Mouse (Mus musculus): ENCODE measurements at regions not wholly inside any gene's neighbourhood (a gene's known extent, or its start where the extent isn't known, plus 50 kb on each side); places are given as distances from the start of the nearest gene placed in this dataset.

DNA sequence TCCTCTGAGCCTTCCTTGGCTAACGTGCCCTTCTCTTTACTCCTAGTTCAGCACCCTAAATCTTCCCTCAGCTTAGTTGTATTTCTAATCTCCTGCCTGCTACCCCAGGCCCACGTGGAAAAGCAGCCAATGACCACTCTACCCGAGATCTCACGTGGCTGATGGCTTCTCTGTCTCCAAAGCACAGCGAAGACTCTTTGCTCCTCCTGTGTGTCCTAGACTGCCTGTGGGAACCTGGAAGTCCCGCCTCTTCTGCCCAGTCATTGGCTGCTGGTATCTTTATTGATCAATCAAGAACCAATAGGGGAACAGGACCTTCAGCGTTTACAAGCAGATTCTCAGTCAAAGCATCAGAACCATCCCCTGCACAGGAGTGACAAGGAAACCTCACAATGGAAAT, 54.8 kb downstream of the Gm19935 start:
- DNase-seq (ENCODE audit: low read depth in 3 of 3, low spot score in 3 of 3) (no peak), ATAC-seq (ENCODE audit: insufficient read depth) (no peak)
- Histone ChIP-seq H3K27me3 (ENCODE audit: control insufficient read depth, insufficient read depth, low read length) (no peaks in the 10 kb centered on the region), H3K27ac (no peak overlapping the region), H3K4me1 (replicated peaks; ENCODE audit: control insufficient read depth in 2 of 2, insufficient read depth in 2 of 2, low read length in 1 of 2) (no peaks in the 10 kb centered on the region), H3K4me3 (ENCODE audit: insufficient read depth in 1 of 2, low read depth in 2 of 2, low read length in 2 of 2) (no peak overlapping the region), H3K9ac (replicated peaks) (no peak overlapping the region), H3K36me3 (replicated peaks; ENCODE audit: control insufficient read depth, insufficient read depth, low read depth) (no peaks in the 10 kb centered on the region), H3K4me2 (ENCODE audit: low read depth) (no peak overlapping the region), H3K9me3 (ENCODE audit: control insufficient read depth, low read length) (no peaks in the 10 kb centered on the region)
- WGBS (ENCODE audit: insufficient replicate concordance), result 59% methylated on average over 7 of the region's 7 CpGs
- no peak for TF ChIP-seq CTCF (IDR thresholded peaks at IDR 0.05; ENCODE audit: low read depth)
- no peak for TF ChIP-seq EP300 (IDR thresholded peaks at IDR 0.05; ENCODE audit: low read depth)

DNA sequence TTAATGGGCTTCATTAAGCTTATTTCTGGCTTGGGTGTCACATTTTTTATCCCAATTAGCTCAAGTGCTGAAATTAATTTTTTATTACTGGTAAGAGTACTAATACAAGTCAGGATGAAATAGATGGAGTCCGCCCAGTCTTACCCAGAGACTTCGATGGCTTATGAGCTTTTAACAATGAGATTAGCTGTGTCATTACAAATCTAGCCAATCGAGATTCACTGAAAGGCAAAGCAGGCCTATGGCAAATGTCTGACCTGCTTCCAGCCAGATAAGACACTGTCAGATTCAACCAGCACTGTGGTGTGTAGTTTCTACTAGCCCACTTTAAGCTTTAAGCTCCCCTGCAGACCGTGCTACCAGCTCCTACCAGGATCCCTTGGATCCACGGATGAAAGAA, 55.2 kb downstream of the Gm19935 start:
- no peak for DNase-seq (ENCODE audit: low read depth in 3 of 3, low spot score in 3 of 3)
- H3K4me2 ChIP-seq (ENCODE audit: low read depth), result no peak overlapping the region
- ATAC-seq (ENCODE audit: insufficient read depth), result no peak
- H3K4me3 ChIP-seq (ENCODE audit: insufficient read depth in 1 of 2, low read depth in 2 of 2, low read length in 2 of 2), result no peak overlapping the region
- no peaks in the 10 kb centered on the region for H3K27me3 ChIP-seq (ENCODE audit: control insufficient read depth, insufficient read depth, low read length)
- no peaks in the 10 kb centered on the region for H3K4me1 ChIP-seq (replicated peaks; ENCODE audit: control insufficient read depth in 2 of 2, insufficient read depth in 2 of 2, low read length in 1 of 2)
- H3K27ac ChIP-seq, result no peak overlapping the region
- 67% methylated on average over 5 of the region's 5 CpGs for WGBS (ENCODE audit: insufficient replicate concordance)
- H3K9me3 ChIP-seq (ENCODE audit: control insufficient read depth, low read length), result no peaks in the 10 kb centered on the region
- H3K36me3 ChIP-seq (replicated peaks; ENCODE audit: control insufficient read depth, insufficient read depth, low read depth), result no peaks in the 10 kb centered on the region
- TF ChIP-seq EP300 (IDR thresholded peaks at IDR 0.05; ENCODE audit: low read depth), result no peak
- TF ChIP-seq CTCF (IDR thresholded peaks at IDR 0.05; ENCODE audit: low read depth), result no peak
- no peak overlapping the region for H3K9ac ChIP-seq (replicated peaks)

DNA sequence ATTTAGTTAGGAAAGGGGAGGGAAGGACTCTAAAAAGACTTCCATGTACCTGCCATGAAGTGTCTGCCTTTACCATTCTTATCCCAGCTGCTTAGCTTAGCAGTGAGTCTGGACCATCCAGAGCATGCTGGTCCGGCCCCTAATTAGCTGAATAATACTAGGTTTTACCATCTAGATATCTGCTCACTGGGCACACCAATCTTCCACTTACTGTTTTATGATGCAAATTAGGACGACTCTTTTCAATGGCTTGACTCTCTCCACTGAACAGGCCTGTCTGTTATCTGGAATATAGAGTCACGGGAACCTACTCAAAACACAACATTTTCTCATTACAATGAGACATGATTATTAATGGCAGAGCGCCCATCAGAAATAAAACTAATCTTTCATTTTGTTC, 55.7 kb downstream of the Gm19935 start:
- ATAC-seq (ENCODE audit: insufficient read depth) (no peak), DNase-seq (ENCODE audit: low read depth in 3 of 3, low spot score in 3 of 3) (no peak)
- H3K27me3 ChIP-seq (ENCODE audit: control insufficient read depth, insufficient read depth, low read length), result no peaks in the 10 kb centered on the region
- H3K4me3 ChIP-seq (ENCODE audit: insufficient read depth in 1 of 2, low read depth in 2 of 2, low read length in 2 of 2), result no peak overlapping the region
- WGBS (ENCODE audit: insufficient replicate concordance), result 61% methylated on average over 4 of the region's 4 CpGs
- no peak overlapping the region for H3K9ac ChIP-seq (replicated peaks)
- H3K36me3 ChIP-seq (replicated peaks; ENCODE audit: control insufficient read depth, insufficient read depth, low read depth), result no peaks in the 10 kb centered on the region
- no peaks in the 10 kb centered on the region for H3K4me1 ChIP-seq (replicated peaks; ENCODE audit: control insufficient read depth in 2 of 2, insufficient read depth in 2 of 2, low read length in 1 of 2)
- no peak overlapping the region for H3K4me2 ChIP-seq (ENCODE audit: low read depth)
- no peak overlapping the region for H3K27ac ChIP-seq
- TF ChIP-seq EP300 (IDR thresholded peaks at IDR 0.05; ENCODE audit: low read depth) (no peak), CTCF (IDR thresholded peaks at IDR 0.05; ENCODE audit: low read depth) (no peak)
- no peaks in the 10 kb centered on the region for H3K9me3 ChIP-seq (ENCODE audit: control insufficient read depth, low read length)

DNA sequence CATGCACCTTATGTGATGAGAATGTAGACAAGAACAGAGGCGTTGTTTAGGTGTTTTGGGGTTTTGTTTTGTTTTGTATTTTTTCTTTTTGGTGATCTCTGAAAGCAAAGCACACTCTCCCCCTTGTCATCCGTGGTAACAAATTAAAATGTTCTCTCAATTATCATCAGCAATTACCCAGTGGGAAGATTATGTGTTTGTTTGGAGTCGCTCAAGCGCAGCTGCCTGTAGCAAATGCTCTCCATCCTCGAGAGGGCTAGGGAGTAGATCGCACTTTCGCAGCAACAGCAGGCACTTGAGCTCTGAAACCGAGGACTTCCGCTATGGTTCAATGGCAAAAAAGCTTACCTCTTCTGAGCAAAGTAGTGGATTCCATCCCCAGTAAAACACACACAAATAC, 57.7 kb downstream of the Gm19935 start:
- H3K27me3 ChIP-seq (ENCODE audit: control insufficient read depth, insufficient read depth, low read length), result no peaks in the 10 kb centered on the region
- ATAC-seq (ENCODE audit: insufficient read depth) (no peak), DNase-seq (ENCODE audit: low read depth in 3 of 3, low spot score in 3 of 3) (no peak)
- H3K9me3 ChIP-seq (ENCODE audit: control insufficient read depth, low read length), result no peaks in the 10 kb centered on the region
- no peak overlapping the region for H3K4me3 ChIP-seq (ENCODE audit: insufficient read depth in 1 of 2, low read depth in 2 of 2, low read length in 2 of 2)
- no peaks in the 10 kb centered on the region for H3K4me1 ChIP-seq (replicated peaks; ENCODE audit: control insufficient read depth in 2 of 2, insufficient read depth in 2 of 2, low read length in 1 of 2)
- no peak overlapping the region for H3K4me2 ChIP-seq (ENCODE audit: low read depth)
- H3K9ac ChIP-seq (replicated peaks), result no peak overlapping the region
- H3K36me3 ChIP-seq (replicated peaks; ENCODE audit: control insufficient read depth, insufficient read depth, low read depth), result no peaks in the 10 kb centered on the region
- TF ChIP-seq CTCF (IDR thresholded peaks at IDR 0.05; ENCODE audit: low read depth) (no peak), EP300 (IDR thresholded peaks at IDR 0.05; ENCODE audit: low read depth) (no peak)
- H3K27ac ChIP-seq, result no peak overlapping the region
- WGBS (ENCODE audit: insufficient replicate concordance), result 70% methylated on average over 9 of the region's 9 CpGs

DNA sequence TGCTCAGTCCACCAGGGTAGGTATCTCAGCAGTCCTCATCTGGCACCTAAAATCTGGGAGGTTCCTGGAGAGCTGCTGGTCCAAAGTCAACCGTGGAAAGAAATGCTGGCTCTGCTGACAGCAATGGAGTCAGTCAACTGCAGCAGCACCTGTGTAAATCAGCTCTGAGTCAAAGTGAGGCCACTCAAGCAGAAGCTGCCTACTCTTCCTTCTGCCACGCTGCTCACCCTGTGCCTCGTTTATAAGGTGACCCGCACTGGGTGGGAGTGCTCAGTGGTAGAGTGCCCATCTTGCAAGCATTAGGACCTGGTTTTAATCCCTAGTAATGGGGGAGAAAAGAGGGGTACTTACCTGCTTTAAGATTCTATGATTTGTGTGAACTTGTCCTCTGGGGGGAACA, 62.2 kb downstream of the Gm19935 start:
- TF ChIP-seq CTCF (IDR thresholded peaks at IDR 0.05; ENCODE audit: low read depth), result no peak
- TF ChIP-seq EP300 (IDR thresholded peaks at IDR 0.05; ENCODE audit: low read depth), result no peak
- no peak overlapping the region for H3K27ac ChIP-seq
- ATAC-seq (ENCODE audit: insufficient read depth) (no peak), DNase-seq (ENCODE audit: low read depth in 3 of 3, low spot score in 3 of 3) (no peak)
- WGBS (ENCODE audit: insufficient replicate concordance), result 64% methylated on average over 4 of the region's 4 CpGs
- H3K4me1 ChIP-seq (replicated peaks; ENCODE audit: control insufficient read depth in 2 of 2, insufficient read depth in 2 of 2, low read length in 1 of 2), result no peaks in the 10 kb centered on the region
- H3K9ac ChIP-seq (replicated peaks), result no peak overlapping the region
- no peaks in the 10 kb centered on the region for H3K27me3 ChIP-seq (ENCODE audit: control insufficient read depth, insufficient read depth, low read length)
- no peaks in the 10 kb centered on the region for H3K9me3 ChIP-seq (ENCODE audit: control insufficient read depth, low read length)
- no peak overlapping the region for H3K4me3 ChIP-seq (ENCODE audit: insufficient read depth in 1 of 2, low read depth in 2 of 2, low read length in 2 of 2)
- no peaks in the 10 kb centered on the region for H3K36me3 ChIP-seq (replicated peaks; ENCODE audit: control insufficient read depth, insufficient read depth, low read depth)
- H3K4me2 ChIP-seq (ENCODE audit: low read depth), result no peak overlapping the region

Data from liver, embryonic 14.5 days (tissue).